Mouse (Mus musculus): ENCODE results near the gene Pltp. TPM values are rescaled to one million over a fixed set of nuclear protein-coding genes. Genes with fewer than 3 reads are reported as not detected.
"Not testable (repeated sequence)": the region's sequence is repeated elsewhere in the genome, so short reads cannot be mapped to it uniquely, and the experiment has no call there.

Pltp gene
- total RNA-seq, 2 experiments from 2014 or later: 37.7 to 39.3 TPM

DNA sequence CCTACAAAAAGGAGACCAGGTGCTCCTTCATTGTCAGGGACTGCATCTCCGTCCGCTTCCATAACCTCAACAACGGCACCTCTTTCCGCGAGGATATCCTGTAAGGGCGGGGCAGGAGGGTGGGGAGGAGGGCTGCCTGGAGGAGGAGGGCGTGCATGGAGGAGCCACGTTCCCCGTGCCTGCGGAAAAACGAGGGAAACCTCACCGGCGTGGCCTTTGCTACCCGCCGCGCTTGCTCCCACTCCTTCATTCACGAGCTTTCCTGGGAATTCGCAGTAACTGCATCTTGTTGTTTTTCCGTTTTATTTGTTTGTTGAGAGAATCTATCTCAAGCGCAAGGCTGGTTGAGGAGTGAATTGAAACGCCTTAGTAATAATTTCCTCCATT lies 52.2 kb downstream of the Pltp start:
- no peak for DNase-seq

DNA sequence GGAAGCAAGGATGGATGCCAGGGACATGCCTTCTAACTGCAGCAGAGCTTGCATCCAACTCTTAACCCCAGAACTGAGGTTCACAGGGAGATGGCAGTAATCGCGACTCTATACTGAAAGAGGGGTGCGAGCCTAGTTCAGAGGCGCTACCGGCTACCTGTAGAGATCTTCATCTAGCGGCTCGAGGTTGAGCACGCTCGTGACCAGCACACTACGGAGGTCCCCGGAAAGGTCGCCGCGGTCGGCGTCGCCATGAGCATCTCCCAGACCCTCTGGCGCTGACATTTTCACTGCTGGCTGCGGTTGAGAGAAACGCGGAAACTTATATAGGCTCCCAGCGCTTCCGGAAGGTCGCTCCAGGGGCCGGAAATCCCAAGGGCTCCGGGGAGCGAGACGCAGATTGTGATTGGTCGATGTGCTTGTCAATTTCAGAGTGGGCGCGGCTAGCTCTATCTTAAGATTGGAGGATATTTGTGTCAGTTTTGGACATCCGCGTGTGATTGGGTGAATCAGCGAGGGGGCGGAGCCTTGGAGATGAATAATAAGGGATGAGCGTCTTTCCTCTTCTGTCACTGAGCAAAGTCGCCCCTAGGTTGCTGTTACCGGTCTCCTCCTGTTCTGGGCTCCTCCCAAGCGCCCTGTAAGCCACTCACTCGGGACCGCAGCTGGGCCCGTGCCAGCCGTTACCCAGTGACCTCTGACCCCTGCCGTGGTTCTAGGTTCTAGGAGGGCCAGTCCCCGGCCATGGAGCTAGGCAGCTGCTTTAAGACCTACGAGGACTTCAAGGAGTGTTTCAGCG lies 52.8 kb downstream of the Pltp start, which contains the start of the genes Acot8 and Zswim3:
Gene Acot8, minus strand, starts transcription at position 350 of the 799 bp plus-strand sequence.
Gene Zswim3, plus strand, starts transcription at position 566 of the 799 bp plus-strand sequence.
- peak; percentile 98 to 100 for DNase-seq

DNA sequence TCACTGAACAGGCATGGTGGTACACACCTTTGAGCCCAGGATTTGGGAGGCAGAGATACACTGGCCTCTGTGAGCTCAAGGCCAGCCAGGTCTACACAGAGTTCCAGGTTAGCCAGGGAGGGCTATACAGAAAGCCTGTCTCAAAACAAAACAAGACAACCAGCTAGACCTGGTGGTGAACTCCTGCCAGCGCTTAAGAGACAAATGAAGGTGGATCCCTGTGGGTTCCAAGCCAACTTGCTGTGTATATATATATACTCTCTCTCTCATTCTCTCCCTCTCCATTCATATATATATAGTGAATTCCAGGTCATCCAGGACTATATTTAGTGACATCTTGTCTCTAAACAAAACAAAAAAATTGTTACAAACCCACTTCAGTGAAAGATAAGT lies 53.6 kb downstream of the Pltp start:
- no peak for DNase-seq

GRCm38 (mm10) chr2:164803201-164803920 lies 54.1 kb downstream of the Pltp start:
- no peak for DNase-seq

DNA sequence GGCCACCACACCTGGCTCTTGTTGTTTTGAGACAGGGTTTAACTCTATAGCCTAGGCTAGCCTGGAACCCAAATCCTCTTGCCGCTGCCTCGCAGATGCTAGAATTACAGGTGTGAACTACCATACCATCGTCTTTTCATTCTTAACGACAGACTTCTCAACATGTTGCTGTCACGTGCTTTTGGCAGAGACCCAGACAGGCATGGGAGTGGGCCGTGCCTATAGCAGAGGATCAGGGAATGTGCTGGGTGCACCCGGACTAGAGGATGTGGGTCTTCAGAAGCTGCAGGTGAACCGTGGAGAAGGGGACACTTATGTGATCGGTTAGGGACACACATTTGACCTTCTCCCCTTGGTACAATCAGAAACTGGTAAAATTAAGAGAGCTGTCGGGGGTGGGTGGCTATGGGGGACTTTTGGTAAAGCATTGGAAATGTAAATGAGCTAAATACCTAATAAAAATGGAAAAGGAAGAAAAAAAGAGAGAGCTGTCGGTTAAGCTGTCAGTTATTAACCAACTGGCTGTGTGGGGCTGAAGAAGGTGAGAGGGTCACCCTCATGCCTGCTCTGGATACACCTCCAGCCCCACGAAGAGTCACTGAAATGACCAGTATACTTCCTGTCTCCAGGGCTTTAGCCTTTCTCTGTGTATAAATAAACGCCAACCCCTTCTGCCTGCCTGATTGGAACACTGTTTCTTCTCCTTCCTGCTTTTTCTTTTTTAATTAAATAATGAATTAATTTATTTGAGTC lies 57.1 kb downstream of the Pltp start:
- DNase-seq: no peak

- not testable (repeated sequence) for DNase-seq
Observed at GRCm38 (mm10) chr2:164798554-164798953, 59.0 kb downstream of the Pltp start.

GRCm38 (mm10) chr2:164795868-164796267 lies 61.6 kb downstream of the Pltp start:
- no peak for DNase-seq

GRCm38 (mm10) chr2:164794293-164794692 lies 63.2 kb downstream of the Pltp start:
- peak; percentile 84 to 91 for DNase-seq

- DNase-seq: peak in 1 of 2 experiments; percentile 29
Observed at GRCm38 (mm10) chr2:164793772-164794171, 63.7 kb downstream of the Pltp start.

DNA sequence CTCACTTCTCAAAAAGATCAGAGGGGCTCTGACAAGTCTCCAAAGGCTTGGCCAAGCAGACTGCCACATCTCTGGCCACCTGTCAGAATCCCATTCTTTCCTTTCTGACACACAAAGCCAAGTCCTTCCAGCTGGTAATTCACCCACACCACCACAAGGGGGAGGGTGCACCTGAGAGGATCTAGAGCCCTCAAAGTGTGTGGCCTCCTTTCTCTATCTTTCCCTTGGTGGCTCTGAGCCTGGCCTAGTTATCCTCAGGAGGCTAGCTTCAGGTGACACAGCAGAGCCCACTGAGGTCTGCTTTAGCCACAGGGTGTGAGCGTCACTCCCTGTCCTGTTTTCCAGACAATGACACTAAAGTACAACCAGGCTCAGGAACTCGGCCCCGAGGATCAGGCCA lies 64.3 kb downstream of the Pltp start:
- peak; percentile 51 to 71 for DNase-seq

DNA sequence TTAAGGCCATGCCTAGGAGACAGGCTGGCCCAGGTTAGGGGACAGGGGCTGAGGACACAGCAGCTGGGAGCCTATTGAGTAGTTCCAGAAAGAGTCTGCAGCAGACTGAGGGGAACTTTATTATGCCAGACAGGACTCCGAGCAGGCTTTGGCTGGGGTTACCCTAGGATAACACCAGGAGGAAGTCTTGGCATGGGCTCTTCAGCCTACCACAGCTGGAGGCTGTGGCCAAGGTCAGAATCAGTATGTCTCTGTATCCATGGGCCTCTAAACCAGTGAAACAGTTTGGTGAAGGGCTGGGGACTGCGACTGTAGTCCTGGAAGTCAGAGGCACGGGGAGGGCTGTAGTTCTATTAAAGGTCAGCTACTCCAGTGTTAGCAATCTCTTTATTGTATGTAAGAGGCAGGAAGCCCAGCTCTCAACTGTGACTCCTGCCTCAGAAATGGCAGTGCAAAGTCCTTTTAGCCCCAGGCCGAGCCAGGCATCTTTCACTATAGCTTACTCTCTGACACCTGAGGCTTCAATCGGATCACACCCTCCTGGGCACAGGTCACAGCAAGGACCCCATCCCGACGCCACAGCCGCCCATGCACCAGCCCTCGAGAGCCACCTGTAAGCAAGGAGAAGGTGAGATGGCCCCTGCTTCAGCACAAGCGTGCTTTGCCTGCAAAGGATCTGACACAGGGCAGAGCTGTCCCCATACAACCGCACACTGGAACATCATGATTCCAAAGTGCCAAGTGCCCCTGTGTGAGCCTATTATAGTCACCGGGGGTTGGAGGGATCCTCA lies 64.9 kb downstream of the Pltp start:
- DNase-seq: no peak

GRCm38 (mm10) chr2:164791841-164792261 lies 65.7 kb downstream of the Pltp start:
- no peak for DNase-seq

DNA sequence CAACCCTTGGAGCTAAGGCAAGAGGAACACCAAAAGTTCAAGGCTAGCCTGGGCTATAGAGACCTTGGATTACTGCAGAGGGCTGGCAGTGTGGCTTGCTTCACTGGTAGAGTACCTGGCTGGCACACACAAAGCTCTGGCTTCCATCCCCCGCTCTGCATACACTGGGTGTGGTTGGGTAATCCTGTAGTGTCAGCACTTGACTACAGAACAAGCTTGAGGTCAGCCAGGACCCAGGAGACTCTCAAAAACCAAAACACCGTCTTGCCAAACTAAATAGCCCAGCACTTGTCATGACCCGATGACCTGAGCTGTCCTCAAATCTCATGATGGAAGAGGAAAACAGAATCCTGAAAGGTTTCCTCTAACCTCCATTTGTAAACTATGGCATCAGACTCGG lies 67.1 kb downstream of the Pltp start:
- DNase-seq: peak; percentile 29 to 33

Other genes starting within 250 kb of the Pltp start
- gene Wfdc6b, start 244.2 kb downstream of the Pltp start, total RNA-seq (2021): not detected
- gene Wfdc8, start 244.1 kb downstream of the Pltp start, total RNA-seq (2021): not detected
- gene Wfdc16, start 218.9 kb downstream of the Pltp start, total RNA-seq (2021): not detected
- gene Wfdc10, start 201.7 kb downstream of the Pltp start, total RNA-seq (2021): under 1 TPM in 1 of 2 experiments, not detected in 1; 0.72 TPM
- gene Wfdc9, start 201.1 kb downstream of the Pltp start, total RNA-seq (2021): not detected
- not detected for gene Wfdc11, start 183.6 kb downstream of the Pltp start, total RNA-seq (2021)
- not detected for gene Wfdc13, start 172.6 kb downstream of the Pltp start, total RNA-seq (2021)
- not detected for gene Spint4, start 159.2 kb downstream of the Pltp start, total RNA-seq (2021)
- gene Spint5, start 142.4 kb downstream of the Pltp start, total RNA-seq (2021): not detected
- gene Wfdc3, start 111.8 kb downstream of the Pltp start, total RNA-seq (2021): under 1 TPM; 0.25 to 0.62 TPM
- gene Dnttip1, start 111.7 kb downstream of the Pltp start, total RNA-seq (2021): 10 to 100 TPM; 22.0 to 28.8 TPM
- gene Ube2c, start 87.8 kb downstream of the Pltp start, total RNA-seq (2021): 1 to 10 TPM in 1 of 2 experiments, under 1 TPM in 1; 0.80 to 2.4 TPM
- gene Tnnc2, start 77.7 kb downstream of the Pltp start, total RNA-seq (2021): 1 to 10 TPM in 1 of 2 experiments, not detected in 1; 1.2 TPM
- 10 to 100 TPM; 23.9 to 25.6 TPM for gene Snx21, start 71.9 kb downstream of the Pltp start, total RNA-seq (2021)
- gene Acot8, start 52.8 kb downstream of the Pltp start, total RNA-seq (2021): 10 to 100 TPM; 12.4 to 12.5 TPM
- gene Zswim3, start 52.6 kb downstream of the Pltp start, total RNA-seq (2021): 1 to 10 TPM; 2.4 to 2.5 TPM
- gene Zswim1, start 35.0 kb downstream of the Pltp start, total RNA-seq (2021): 1 to 10 TPM; 3.8 to 3.9 TPM
- gene Spata25, start 29.2 kb downstream of the Pltp start, total RNA-seq (2021): under 1 TPM; 0.67 to 0.75 TPM
- 10 to 100 TPM; 80.8 to 98.1 TPM for gene Ctsa, start 24.8 kb downstream of the Pltp start, total RNA-seq (2021)
- 10 to 100 TPM; 50.5 to 55.8 TPM for gene Neurl2, start 24.3 kb downstream of the Pltp start, total RNA-seq (2021)
- gene Pcif1, start 21.6 kb upstream of the Pltp start, total RNA-seq (2021): 10 to 100 TPM; 27.3 to 30.5 TPM
- gene Zfp335, start 54.0 kb upstream of the Pltp start, total RNA-seq (2021): 1 to 10 TPM; 6.8 to 7.7 TPM
- gene Mmp9, start 83.1 kb upstream of the Pltp start, total RNA-seq (2021): 1 to 10 TPM; 1.3 to 1.6 TPM
- gene Slc12a5, start 103.1 kb upstream of the Pltp start, total RNA-seq (2021): 1 to 10 TPM; 2.0 to 2.3 TPM
- 10 to 100 TPM; 17.7 to 19.9 TPM for gene Ncoa5, start 177.2 kb upstream of the Pltp start, total RNA-seq (2021)
- gene Cd40, start 197.9 kb upstream of the Pltp start, total RNA-seq (2021): 1 to 10 TPM; 1.6 to 2.3 TPM
- not detected for gene 1700025C18Rik, start 233.0 kb upstream of the Pltp start, total RNA-seq (2021)